Mouse (Mus musculus) CH12.LX (cell line): ENCODE measurements around the gene Gla. TPM values are rescaled to one million over a fixed set of nuclear protein-coding genes. Genes with fewer than 3 reads are reported as not detected.
A peak's percentile ranks its signal among the peaks of the same experiment; 100 is the strongest.

Experiments
- DNase-seq: peaks from one replicate; pipeline ENCODE4 v3.0.0-alpha.2; 2013; ENCODE audit errors: extremely low read depth
- H3K27ac ChIP-seq: 2 replicates; pipeline ENCODE4 v1.5.1; 2012; ENCODE audit warnings: low read depth, mild to moderate bottlenecking, control low read depth, moderate library complexity; ENCODE audit not compliant: insufficient read depth
- H3K27me3 ChIP-seq: replicated peaks from 2 replicates; pipeline ENCODE3; 2012; ENCODE audit warnings: inconsistent platforms
- H3K36me3 ChIP-seq, 2 experiments: replicated peaks in 1 of 2; 2 replicates each; pipeline versions ENCODE3 to v1.6.1; 2012; ENCODE audit warnings: inconsistent platforms in 1 of 2, low read length in 1 of 2, mild to moderate bottlenecking in 1 of 2, mixed read lengths in 1 of 2, moderate library complexity in 1 of 2; ENCODE audit not compliant: control insufficient read depth in 1 of 2, insufficient read depth in 1 of 2
- H3K4me1 ChIP-seq, 2 experiments: 2 replicates each; pipeline ENCODE4 v1.6.1; 2012; ENCODE audit warnings: inconsistent platforms in 1 of 2, moderate library complexity in 1 of 2; ENCODE audit not compliant: insufficient read depth in 2 of 2, control insufficient read depth in 1 of 2
- H3K4me2 ChIP-seq: 2 replicates; pipeline ENCODE4 v1.6.1; 2012; ENCODE audit warnings: low read depth, mild to moderate bottlenecking, control low read depth; ENCODE audit not compliant: poor library complexity, insufficient read depth, severe bottlenecking
- H3K4me3 ChIP-seq, 3 experiments: fragments of 150-350 bp in 1 of 3; sonication (generic) in 1 of 3; replicated peaks in 1 of 3; 2 replicates each; pipeline versions ENCODE3 to v1.5.1; 2011 to 2012; ENCODE audit warnings: low read depth in 2 of 3, low read length in 2 of 3, mild to moderate bottlenecking in 2 of 3, moderate library complexity in 2 of 3, control low read depth in 1 of 3, improper control_type of control experiment in 1 of 3, inconsistent platforms in 1 of 3, mixed read lengths in 1 of 3; ENCODE audit not compliant: poor library complexity in 1 of 3
- H3K79me2 ChIP-seq: replicated peaks from 2 replicates; pipeline ENCODE4 v1.6.1; 2012; ENCODE audit warnings: mild to moderate bottlenecking, moderate library complexity; ENCODE audit not compliant: control insufficient read depth, poor library complexity, insufficient read depth, severe bottlenecking; ENCODE audit errors: extremely low read depth
- H3K9ac ChIP-seq: 2 replicates; pipeline ENCODE4 v1.6.1; 2012; ENCODE audit warnings: low read depth, mild to moderate bottlenecking, control low read depth, moderate library complexity; ENCODE audit not compliant: insufficient read depth
- H3K9me3 ChIP-seq: replicated peaks from 2 replicates; pipeline ENCODE3; 2012; ENCODE audit warnings: low read length, inconsistent platforms, mixed read lengths
- CHD1 ChIP-seq: IDR thresholded peaks from 2 replicates; pipeline ENCODE4 v1.6.1; 2012; ENCODE audit warnings: low read depth, low read length, improper control_type of control experiment, inconsistent platforms
- CTCF ChIP-seq, 2 experiments: IDR thresholded peaks in 1 of 2; conservative IDR thresholded peaks in 1 of 2; 2 replicates each; pipeline ENCODE4 v1.5.1; 2011 to 2012; ENCODE audit warnings: low read depth in 2 of 2, low read length in 2 of 2, improper control_type of control experiment in 1 of 2, inconsistent platforms in 1 of 2, mild to moderate bottlenecking in 1 of 2, moderate library complexity in 1 of 2
- E2F4 ChIP-seq: IDR thresholded peaks from 2 replicates; pipeline ENCODE4 v1.6.1; 2011; ENCODE audit warnings: low read depth, low read length, improper control_type of control experiment; ENCODE audit not compliant: insufficient replicate concordance
- EP300 ChIP-seq: IDR thresholded peaks from 2 replicates; pipeline ENCODE4 v1.6.1; 2011; ENCODE audit warnings: low read length, improper control_type of control experiment
- ETS1 ChIP-seq: conservative IDR thresholded peaks from 2 replicates; pipeline ENCODE4 v1.6.1; 2012; ENCODE audit warnings: low read depth, mild to moderate bottlenecking, inconsistent platforms, low read length, improper control_type of control experiment, moderate library complexity
- GABPA ChIP-seq: IDR thresholded peaks from 2 replicates; pipeline ENCODE4 v1.6.1; 2012; ENCODE audit warnings: low read depth, low read length, improper control_type of control experiment, inconsistent platforms; ENCODE audit not compliant: insufficient replicate concordance
- IRF4 ChIP-seq: IDR thresholded peaks from 2 replicates; pipeline ENCODE4 v1.6.1; 2014; ENCODE audit warnings: low read depth, mild to moderate bottlenecking, inconsistent platforms, low read length, improper control_type of control experiment
- MEF2A ChIP-seq: IDR thresholded peaks from 2 replicates; pipeline ENCODE4 v1.6.1; 2014; ENCODE audit warnings: low read depth, mild to moderate bottlenecking, inconsistent platforms, low read length, improper control_type of control experiment, borderline replicate concordance
- MXI1 ChIP-seq: IDR thresholded peaks from 2 replicates; pipeline ENCODE4 v1.6.1; 2011; ENCODE audit warnings: mild to moderate bottlenecking, low read depth, low read length, improper control_type of control experiment
- RAD21 ChIP-seq: IDR thresholded peaks from 2 replicates; pipeline ENCODE4 v1.6.1; 2011; ENCODE audit warnings: low read depth, mild to moderate bottlenecking, low read length, improper control_type of control experiment, moderate library complexity
- SMC3 ChIP-seq: IDR thresholded peaks from 2 replicates; pipeline ENCODE4 v1.6.1; 2011; ENCODE audit warnings: low read depth, low read length, improper control_type of control experiment
- TBP ChIP-seq: conservative IDR thresholded peaks from 2 replicates; pipeline ENCODE4 v1.6.1; 2011; ENCODE audit warnings: low read depth, low read length, improper control_type of control experiment
- TCF12 ChIP-seq: IDR thresholded peaks from 2 replicates; pipeline ENCODE4 v1.6.1; 2014; ENCODE audit warnings: low read depth, mild to moderate bottlenecking, inconsistent platforms, low read length, improper control_type of control experiment
- UBTF ChIP-seq: IDR thresholded peaks from 2 replicates; pipeline ENCODE4 v1.6.1; 2012; ENCODE audit warnings: low read depth, mild to moderate bottlenecking, inconsistent platforms, low read length, improper control_type of control experiment, moderate library complexity
- USF2 ChIP-seq: conservative IDR thresholded peaks from 2 replicates; pipeline ENCODE4 v1.6.1; 2011; ENCODE audit warnings: low read depth, low read length, improper control_type of control experiment
- ZKSCAN1 ChIP-seq: IDR thresholded peaks from 2 replicates; pipeline ENCODE4 v1.6.1; 2012; ENCODE audit warnings: low read depth, inconsistent platforms, low read length, improper control_type of control experiment, borderline replicate concordance
- dilution Hi-C: fragments of 300-500 bp; cut with MboI; formaldehyde crosslinking; loops from 2 replicates; pipeline ENCODE4 v1.14.3; 2020; ENCODE audit warnings: low sequenced_read_pairs; ENCODE audit not compliant: extremely low pct_unique_long_range_greater_than_20kb, extremely low pct_ligation_motif_present
- in situ Hi-C: fragments of 300-500 bp; cut with MboI; formaldehyde crosslinking; loops from 3 replicates; pipeline ENCODE4 v1.14.3; 2019; ENCODE audit warnings: low sequenced_read_pairs, low pct_ligation_motif_present, low pct_unique_long_range_greater_than_20kb, mixed read lengths
- polyA plus RNA-seq: library from polyadenylated mRNA; unstranded; fragments of >175 nt; gene quantifications from 2 replicates; pipeline ENCODE4 v1.2.1, GENCODE M21; 2012; ENCODE audit warnings: low read depth; ENCODE audit not compliant: insufficient read length
- total RNA-seq, 2 experiments: library from RNA; depleted of rRNA; stranded (reverse); fragments of 300-350 nt in 1 of 2; fragments of >200 nt in 1 of 2; gene quantifications; 2 replicates each; pipeline ENCODE4 v1.2.3; 2012 to 2014

Gene Gla
- total and polyA plus RNA-seq, 3 experiments = 6.1 to 9.1 (median 8.6) TPM

DNA sequence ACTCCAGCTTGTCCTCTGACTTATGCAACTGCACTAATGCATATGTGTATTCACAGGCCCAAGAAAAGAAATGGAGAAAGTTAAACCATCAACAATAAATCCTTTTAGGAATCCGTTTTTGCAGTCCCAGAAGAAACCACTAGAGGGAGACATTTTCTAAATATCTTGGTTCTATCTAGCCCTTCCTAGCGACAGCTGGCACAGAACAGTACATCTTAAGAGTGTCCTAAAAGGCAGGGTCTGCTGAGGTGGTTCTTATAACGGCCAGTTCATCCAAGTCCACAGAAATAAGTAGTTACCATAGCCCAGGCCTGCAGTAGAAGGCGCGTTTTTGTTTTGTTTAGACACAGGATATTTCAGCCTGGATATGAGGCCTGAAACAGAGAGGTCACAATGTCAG is 50.0 kb downstream of the Gla start:
- Histone ChIP-seq H3K9me3 (no peaks in the 10 kb centered on the region), H3K36me3 (peaks cover 43 to 70% of the 10 kb centered on the region in 2 experiments), H3K9ac (no peak overlapping the region), H3K4me2 (no peak overlapping the region), H3K4me1 (no peaks in the 10 kb centered on the region), H3K27me3 (no peaks in the 10 kb centered on the region), H3K79me2 (no peaks in the 10 kb centered on the region), H3K27ac (no peak overlapping the region), H3K4me3 (no peak overlapping the region)
- peak; percentile 37; the same call in 1 of the 2 replicates for TF ChIP-seq SMC3
- TF ChIP-seq TBP = no peak
- peak; percentile 52 for TF ChIP-seq RAD21
- TF ChIP-seq CTCF (conservative IDR thresholded peaks at IDR 0.05 in 1 of 2, IDR thresholded peaks at IDR 0.05 in 1 of 2; ENCODE audit: low read depth in 2 of 2, low read length in 2 of 2) = peak; percentile 49 to 60
- no peak for TF ChIP-seq CHD1
- dilution Hi-C loops = no loop called here
- in situ Hi-C loops = no loop called here
- DNase-seq = peak; percentile 53

DNA sequence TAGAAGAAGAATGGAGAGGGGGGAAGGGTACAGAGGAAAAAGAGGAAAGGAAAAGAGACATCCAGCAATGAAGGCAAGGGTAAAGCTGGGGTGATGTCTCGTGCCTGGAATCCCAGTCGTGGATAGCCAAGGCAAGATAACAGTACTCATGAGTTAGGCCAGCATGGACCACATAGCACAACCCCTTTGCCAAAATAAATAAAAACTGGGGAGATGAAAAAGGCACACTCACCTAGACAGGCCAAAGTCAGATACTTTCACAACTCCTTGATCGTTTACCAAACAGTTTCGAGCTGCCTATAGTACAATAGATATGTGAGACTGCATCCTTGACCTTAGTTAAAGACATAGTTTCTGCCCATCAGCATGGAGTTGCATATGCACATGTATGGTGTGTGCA is 53.6 kb downstream of the Gla start:
- H3K9me3 ChIP-seq = no peaks in the 10 kb centered on the region
- no peak overlapping the region for H3K9ac ChIP-seq
- TF ChIP-seq ETS1 = no peak
- no peak for TF ChIP-seq MEF2A
- no peak for TF ChIP-seq UBTF
- TF ChIP-seq USF2 = no peak
- TF ChIP-seq MXI1 = no peak
- TF ChIP-seq TCF12 = no peak
- TF ChIP-seq EP300 = no peak
- TF ChIP-seq ZKSCAN1 = no peak
- TF ChIP-seq GABPA = no peak
- H3K4me2 ChIP-seq = no peak overlapping the region
- dilution Hi-C loops = no loop called here
- DNase-seq = no peak
- in situ Hi-C loops = no loop called here
- no peaks in the 10 kb centered on the region for H3K79me2 ChIP-seq
- peaks cover 38 to 69% of the 10 kb centered on the region in 2 experiments for H3K36me3 ChIP-seq
- H3K27ac ChIP-seq = no peak overlapping the region
- H3K4me1 ChIP-seq = peaks cover 1 to 3% of the 10 kb centered on the region in 2 experiments; a peak in 2 of 4 replicates
- no peaks in the 10 kb centered on the region for H3K27me3 ChIP-seq
- H3K4me3 ChIP-seq = no peak overlapping the region

DNA sequence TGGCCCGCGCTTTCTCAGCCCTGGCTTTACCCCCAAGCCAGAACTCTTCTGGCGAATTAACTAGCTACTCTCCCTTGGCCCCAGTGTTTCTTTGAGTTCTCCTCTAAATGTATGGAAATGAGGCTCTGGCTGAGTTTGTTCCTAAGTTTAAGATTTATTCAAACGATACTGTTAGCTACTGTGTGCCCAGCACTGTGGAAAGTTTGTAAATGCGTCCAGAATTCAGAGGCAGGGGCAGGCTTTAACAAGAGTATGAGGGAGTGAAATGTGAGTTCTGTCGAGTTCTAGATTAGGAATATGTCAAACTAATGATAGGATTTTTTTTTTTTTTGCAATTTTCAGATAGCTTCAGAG is 59.0 kb downstream of the Gla start:
- peak overlapping the region; percentile 91; the same call in 1 of the 2 replicates for H3K9ac ChIP-seq
- H3K79me2 ChIP-seq = peaks cover 27% of the 10 kb centered on the region
- peak overlapping the region; percentile 61 for H3K4me2 ChIP-seq
- no peak overlapping the region for H3K27ac ChIP-seq
- dilution Hi-C loops = no loop called here
- no peaks in the 10 kb centered on the region for H3K9me3 ChIP-seq
- H3K27me3 ChIP-seq = no peaks in the 10 kb centered on the region
- TF ChIP-seq TCF12 (no peak), IRF4 (no peak), E2F4 (0 out of 2 replicates have a peak, but pooled peaks have one; percentile 0)
- TF ChIP-seq, all 38 proteins: peak for 1
- Histone ChIP-seq H3K4me3 (peak overlapping the region; percentile 35 to 54 (median 41)), H3K36me3 (peaks cover 11 to 36% of the 10 kb centered on the region in 2 experiments), H3K4me1 (peaks cover 3 to 4% of the 10 kb centered on the region in 2 experiments; a peak in 2 of 4 replicates)
- DNase-seq = no peak
- in situ Hi-C loops = no loop called here
